Mouse (Mus musculus) MEL (cell line): Measurements from ENCODE around the gene Gm28042.

Experiments used
- CTCF ChIP-seq, 3 experiments: IDR thresholded peaks in 2 of 3; conservative IDR thresholded peaks in 1 of 3; 2 replicates each; pipeline ENCODE4 v1.5.1; 2011 to 2012; ENCODE audit warnings: low read length in 3 of 3, low read depth in 2 of 3, mild to moderate bottlenecking in 2 of 3, improper control_type of control experiment in 1 of 3, inconsistent platforms in 1 of 3, mixed read lengths in 1 of 3, moderate library complexity in 1 of 3; ENCODE audit not compliant: control insufficient read depth in 1 of 3, insufficient read depth in 1 of 3, poor library complexity in 1 of 3, severe bottlenecking in 1 of 3
- KAT2A ChIP-seq: conservative IDR thresholded peaks from 2 replicates; pipeline ENCODE4 v1.6.1; 2012; ENCODE audit warnings: low read depth, low read length, improper control_type of control experiment, inconsistent platforms
- SMC3 ChIP-seq: IDR thresholded peaks from 2 replicates; pipeline ENCODE4 v1.6.1; 2011; ENCODE audit warnings: low read depth, low read length, improper control_type of control experiment

DNA sequence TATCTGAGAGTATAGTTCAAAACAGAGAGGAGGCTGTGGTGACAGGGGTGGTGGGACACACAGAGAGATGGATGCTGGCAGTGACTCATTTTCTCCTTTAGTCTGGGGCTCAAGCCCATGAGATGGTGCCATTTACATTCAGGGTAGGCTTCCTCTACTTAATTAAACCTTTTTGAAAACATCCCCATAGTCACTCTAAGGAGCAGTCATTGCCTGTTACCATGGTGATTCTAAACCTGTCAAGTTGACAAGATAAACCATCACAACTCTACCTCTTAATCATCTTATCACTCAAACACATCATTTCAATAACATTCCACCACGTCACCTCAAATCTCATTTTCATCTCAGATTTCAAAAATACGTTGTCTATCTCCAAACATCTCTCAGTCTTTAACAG is 23.3 kb upstream of the Gm28042 start:
- TF ChIP-seq SMC3 (no peak), CTCF (IDR thresholded peaks at IDR 0.05 in 2 of 3, conservative IDR thresholded peaks at IDR 0.05 in 1 of 3; ENCODE audit: control insufficient read depth in 1 of 3, insufficient read depth in 1 of 3, low read depth in 2 of 3, low read length in 3 of 3, poor library complexity in 1 of 3, severe bottlenecking in 1 of 3) (no peak), KAT2A (no peak)
